Mouse (Mus musculus) liver, embryonic 14.5 days (tissue): ENCODE measurements around the gene Morc1.

ENCODE experiments used
- CTCF ChIP-seq: IDR thresholded peaks from 2 replicates; pipeline ENCODE4 v1.5.1; 2016; ENCODE audit warnings: antibody characterized with exemption, low read depth, control low read depth
- EP300 ChIP-seq: IDR thresholded peaks from 2 replicates; pipeline ENCODE4 v1.6.1; 2016; ENCODE audit warnings: antibody characterized with exemption, low read depth

DNA sequence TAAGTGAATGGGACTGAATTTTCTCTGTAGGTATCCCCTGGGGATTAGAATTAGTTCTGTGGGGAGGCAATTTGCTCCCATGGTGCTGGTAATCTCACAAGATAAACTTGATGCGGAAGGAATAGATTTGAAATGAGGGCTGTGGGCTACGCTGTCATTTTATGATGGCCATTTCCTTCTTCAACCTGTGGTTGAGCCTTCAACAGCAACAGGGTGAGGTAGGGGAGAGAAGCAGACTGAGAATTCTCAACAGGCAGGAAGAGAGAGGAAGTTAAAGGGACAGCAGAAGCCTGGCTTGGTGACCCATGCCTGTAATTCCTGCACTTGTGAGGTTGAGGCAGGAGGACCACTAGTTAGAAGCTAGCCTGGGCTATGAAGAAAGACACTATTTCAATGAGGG is 12.0 kb upstream of the Morc1 start:
- no peak for TF ChIP-seq CTCF
- no peak for TF ChIP-seq EP300
